Mouse (Mus musculus) embryonic facial prominence, embryonic 11.5 days (tissue): ENCODE measurements around the gene Igsf9. TPM values are rescaled to one million over a fixed set of nuclear protein-coding genes. Genes with fewer than 3 reads are reported as not detected.

Source experiments
- ATAC-seq: fragments of 200-750 bp; cut with Nextera tagmentation; replicated peaks from 2 replicates; pipeline ENCODE4 v1.8.0; 2017; ENCODE audit warnings: low read depth; ENCODE audit not compliant: insufficient number of reproducible peaks, low FRiP score, low TSS enrichment
- DNase-seq: peaks from one replicate; pipeline ENCODE4 v3.0.0-alpha.2; 2015; ENCODE audit warnings: low spot score
- H3K27ac ChIP-seq: fragments of 300-500 bp; sonication (generic); replicated peaks from 2 replicates; pipeline ENCODE4 v1.5.1; 2014; ENCODE audit warnings: mild to moderate bottlenecking, low read depth, low read length, control low read depth
- H3K27me3 ChIP-seq: fragments of 300-500 bp; sonication (generic); 2 replicates; pipeline ENCODE4 v1.6.1; 2014; ENCODE audit warnings: mild to moderate bottlenecking, low read length, moderate library complexity, mixed read lengths; ENCODE audit not compliant: control insufficient read depth, insufficient read depth
- H3K36me3 ChIP-seq: fragments of 300-500 bp; sonication (generic); replicated peaks from 2 replicates; pipeline ENCODE4 v1.6.1; 2014; ENCODE audit warnings: low read depth, mild to moderate bottlenecking, low read length, moderate library complexity, mixed read lengths; ENCODE audit not compliant: control insufficient read depth, insufficient read depth
- H3K4me1 ChIP-seq: fragments of 300-500 bp; sonication (generic); 2 replicates; pipeline ENCODE4 v1.6.1; 2014; ENCODE audit warnings: low read length, mixed read lengths; ENCODE audit not compliant: control insufficient read depth, insufficient read depth
- H3K4me2 ChIP-seq: fragments of 300-500 bp; sonication (generic); 2 replicates; pipeline ENCODE4 v1.6.1; 2014; ENCODE audit warnings: low read depth, mild to moderate bottlenecking, control low read depth, low read length, moderate library complexity
- H3K4me3 ChIP-seq: fragments of 300-500 bp; sonication (generic); 2 replicates; pipeline ENCODE4 v1.5.1; 2014; ENCODE audit warnings: low read depth, low read length, control low read depth
- H3K9ac ChIP-seq: fragments of 300-500 bp; sonication (generic); replicated peaks from 2 replicates; pipeline ENCODE4 v1.6.1; 2014; ENCODE audit warnings: mild to moderate bottlenecking, control low read depth, low read length
- H3K9me3 ChIP-seq: fragments of 300-500 bp; sonication (generic); replicated peaks from 2 replicates; pipeline ENCODE4 v1.6.1; 2016; ENCODE audit warnings: mild to moderate bottlenecking, low read length, inconsistent platforms, mixed read lengths; ENCODE audit not compliant: control insufficient read depth
- WGBS: fragments of 180-500 bp; shearing (Covaris S2); extraction: QIAGEN DNeasy Blood & Tissue Kit; methylation state at CpG from one replicate; pipeline ENCODE4 v1.1.7; 2014; 5-methylcytosine and 5-hydroxymethylcytosine counted together
- polyA plus RNA-seq: library from polyadenylated mRNA; unstranded; fragments of >200 nt; fragmentation: Nextera tagmentation; extraction: Ambion mirVana; gene quantifications from 2 replicates; pipeline ENCODE4 v1.2.1, GENCODE M21; 2014

Gene Igsf9
- polyA plus RNA-seq, 1 experiment from 2014 or later, result 36.8 TPM

- WGBS, result 12% methylated on average over 10 of the region's 10 CpGs
- Histone ChIP-seq H3K4me1 (peaks cover 8% of the 10 kb centered on the region), H3K27ac (no peak overlapping the region)
These were observed 8.7 kb downstream of the Igsf9 start for GRCm38 (mm10) chr1:172490261-172490661.

DNA sequence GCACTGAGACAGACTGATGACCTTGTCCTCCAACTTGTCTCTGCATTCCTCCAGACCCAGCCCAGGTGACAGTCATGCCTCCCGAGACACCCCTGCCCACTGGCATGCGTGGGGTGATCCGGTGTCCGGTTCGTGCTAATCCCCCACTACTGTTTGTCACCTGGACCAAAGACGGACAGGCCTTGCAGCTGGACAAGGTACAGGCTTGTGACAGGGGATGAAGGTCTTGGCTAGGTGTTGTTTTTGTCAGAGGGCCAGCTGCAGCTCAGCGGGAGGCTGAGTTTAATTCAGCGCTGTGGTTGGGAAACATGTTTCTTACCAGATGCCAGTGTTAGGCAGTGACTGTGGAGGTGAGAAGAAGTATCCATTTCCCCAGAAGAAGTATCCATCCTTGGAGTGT lies 10.5 kb downstream of the Igsf9 start:
- H3K27me3 ChIP-seq, result no peaks in the 10 kb centered on the region
- H3K9me3 ChIP-seq, result no peaks in the 10 kb centered on the region
- ATAC-seq, result no peak
- H3K36me3 ChIP-seq, result peaks cover 14% of the 10 kb centered on the region
- no peak overlapping the region for H3K27ac ChIP-seq
- H3K4me3 ChIP-seq, result no peak overlapping the region
- H3K9ac ChIP-seq, result no peak overlapping the region
- no peak overlapping the region for H3K4me2 ChIP-seq
- no peak for DNase-seq
- 91% methylated on average over 8 of the region's 8 CpGs for WGBS
- no peaks in the 10 kb centered on the region for H3K4me1 ChIP-seq

More at GRCm38 (mm10) chr1:172490261-172490661, 8.7 kb downstream of the Igsf9 start:
- no peaks in the 10 kb centered on the region for H3K27me3 ChIP-seq
- H3K36me3 ChIP-seq, result peaks cover 6% of the 10 kb centered on the region
- H3K9ac ChIP-seq, result no peak overlapping the region
- peak overlapping the region; percentile 27 for H3K4me2 ChIP-seq
- ATAC-seq, result 0 out of 2 replicates have a peak, but pooled peaks have one; percentile 42
- H3K4me3 ChIP-seq, result peak overlapping the region; percentile 18
- no peaks in the 10 kb centered on the region for H3K9me3 ChIP-seq
- DNase-seq, result peak; percentile 89

GRCm38 (mm10) chr1:172493516-172493915 lies 11.9 kb downstream of the Igsf9 start:
- no peaks in the 10 kb centered on the region for H3K9me3 ChIP-seq
- WGBS, result 75% methylated on average over 6 of the region's 6 CpGs
- ATAC-seq, result no peak
- no peak overlapping the region for H3K27ac ChIP-seq
- no peak overlapping the region for H3K4me3 ChIP-seq
- peaks cover 14% of the 10 kb centered on the region for H3K36me3 ChIP-seq
- no peak overlapping the region for H3K4me2 ChIP-seq
- H3K27me3 ChIP-seq, result no peaks in the 10 kb centered on the region
- DNase-seq, result no peak
- no peaks in the 10 kb centered on the region for H3K4me1 ChIP-seq
- no peak overlapping the region for H3K9ac ChIP-seq

DNA sequence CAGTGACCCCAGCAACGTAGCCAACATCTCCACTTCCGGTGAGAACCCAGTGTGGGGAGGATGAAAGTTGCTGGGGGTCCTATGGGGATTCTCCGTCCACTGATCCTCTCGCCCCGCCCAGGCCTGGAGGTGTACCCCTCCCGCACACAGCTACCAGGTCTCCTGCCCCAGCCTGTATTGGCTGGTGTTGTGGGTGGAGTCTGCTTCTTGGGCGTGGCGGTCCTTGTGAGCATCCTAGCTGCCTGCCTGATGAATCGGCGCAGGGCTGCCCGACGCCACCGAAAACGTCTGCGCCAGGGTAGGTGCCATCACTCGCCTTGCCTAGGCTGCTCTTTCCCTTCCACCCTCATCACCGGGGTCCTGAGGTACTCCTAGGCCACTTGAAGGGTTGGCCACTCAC lies 14.4 kb downstream of the Igsf9 start:
- no peaks in the 10 kb centered on the region for H3K9me3 ChIP-seq
- ATAC-seq, result no peak
- H3K4me2 ChIP-seq, result no peak overlapping the region; the same call in 1 of the 2 replicates
- H3K27ac ChIP-seq, result no peak overlapping the region
- H3K27me3 ChIP-seq, result peaks cover 4% of the 10 kb centered on the region
- peaks cover 14% of the 10 kb centered on the region for H3K36me3 ChIP-seq
- H3K9ac ChIP-seq, result no peak overlapping the region
- H3K4me1 ChIP-seq, result peaks cover under 1% of the 10 kb centered on the region; the same call in 1 of the 2 replicates
- no peak overlapping the region for H3K4me3 ChIP-seq
- 82% methylated on average over 17 of the region's 17 CpGs for WGBS
- DNase-seq, result no peak

GRCm38 (mm10) chr1:172497428-172497827 lies 15.8 kb downstream of the Igsf9 start:
- Histone ChIP-seq H3K4me3 (no peak overlapping the region), H3K4me2 (no peak overlapping the region), H3K9me3 (no peaks in the 10 kb centered on the region), H3K27ac (no peak overlapping the region), H3K27me3 (peaks cover 7% of the 10 kb centered on the region), H3K4me1 (peaks cover 5% of the 10 kb centered on the region; the same call in 1 of the 2 replicates), H3K9ac (no peak overlapping the region), H3K36me3 (peaks cover 12% of the 10 kb centered on the region)
- 81% methylated on average over 10 of the region's 10 CpGs for WGBS
- DNase-seq, result no peak
- no peak for ATAC-seq

DNA sequence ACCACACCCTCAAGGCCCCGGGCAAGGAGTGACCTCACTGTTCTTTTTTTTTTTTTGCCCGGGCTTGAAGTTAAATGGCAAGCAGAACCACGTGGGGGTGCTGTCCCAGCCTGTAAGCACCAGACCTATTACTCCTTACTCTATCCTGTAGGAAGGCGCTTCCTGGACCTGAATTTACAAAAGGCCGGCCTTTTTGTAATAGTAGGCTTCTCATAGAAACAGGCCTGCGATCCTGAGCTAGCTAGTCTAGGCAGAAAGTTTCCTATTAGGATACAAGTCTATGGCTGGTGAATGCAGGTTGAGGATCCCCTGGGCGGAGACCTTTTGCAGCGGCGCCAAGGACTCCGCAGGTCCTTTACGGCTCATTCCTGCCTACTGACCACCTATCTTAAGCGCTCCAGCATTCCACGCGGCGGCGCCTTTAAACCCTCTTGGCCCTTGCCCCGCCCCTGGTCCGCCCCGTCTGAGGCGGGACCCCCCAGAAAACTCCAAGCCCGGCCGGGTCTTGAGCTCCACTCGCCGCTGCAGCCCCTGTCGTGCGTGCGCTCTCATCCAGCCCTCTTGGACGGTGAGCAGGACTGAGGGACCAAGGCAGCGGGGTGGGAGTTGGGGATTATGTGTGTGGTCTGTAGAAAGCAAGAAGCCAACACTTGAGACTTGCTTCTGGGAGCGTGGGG lies 18.3 kb downstream of the Igsf9 start, which contains the start of gene Tagln2:
Tagln2 (plus strand) TSS at position 283 of the 677 bp plus-strand sequence.
- Histone ChIP-seq H3K4me3 (peak within 1 kb of the TSS; percentile 44), H3K9ac (peak within 1 kb of the TSS; percentile 50), H3K4me2 (peak within 1 kb of the TSS; percentile 78), H3K27ac (0 out of 2 replicates have a peak within 1 kb of the TSS, but pooled peaks have one; percentile 2), H3K4me1 (peaks cover 7% of the 10 kb centered on the region; the same call in 1 of the 2 replicates), H3K27me3 (peaks cover 7% of the 10 kb centered on the region), H3K36me3 (peaks cover 8% of the 10 kb centered on the region), H3K9me3 (no peaks in the 10 kb centered on the region)
- 1% methylated on average over 30 of the region's 30 CpGs for WGBS
- ATAC-seq, result peak; percentile 39
- DNase-seq, result peak; percentile 79

- ATAC-seq (0 out of 2 replicates have a peak, but pooled peaks have one; percentile 10), DNase-seq (no peak)
- H3K27ac ChIP-seq, result 0 out of 2 replicates have a peak overlapping the region, but pooled peaks have one; percentile 2
- H3K4me3 ChIP-seq, result peak overlapping the region; percentile 44
- H3K4me1 ChIP-seq, result peaks cover 7% of the 10 kb centered on the region; the same call in 1 of the 2 replicates
- H3K27me3 ChIP-seq, result peaks cover 7% of the 10 kb centered on the region
- H3K9me3 ChIP-seq, result no peaks in the 10 kb centered on the region
- peak overlapping the region; percentile 78 for H3K4me2 ChIP-seq
- peaks cover 8% of the 10 kb centered on the region for H3K36me3 ChIP-seq
- under 1% methylated on average over 56 of the region's 56 CpGs for WGBS
- H3K9ac ChIP-seq, result peak overlapping the region; percentile 50
These were observed 19.1 kb downstream of the Igsf9 start for GRCm38 (mm10) chr1:172500451-172501370.
